Mouse (Mus musculus) hindbrain, embryonic 11.5 days (tissue): ENCODE data around the gene Gpr161. TPM values are rescaled to one million over a fixed set of nuclear protein-coding genes. Genes with fewer than 3 reads are reported as not detected.
"Not testable (repeated sequence)": the region's sequence is repeated elsewhere in the genome, so short reads cannot be mapped to it uniquely, and the experiment has no call there.

Experiments
- ATAC-seq: fragments of 200-750 bp; cut with Nextera tagmentation; 2 replicates; pipeline ENCODE4 v1.8.0; 2017; ENCODE audit warnings: mild to moderate bottlenecking, moderate TSS enrichment, moderate library complexity; ENCODE audit not compliant: low FRiP score
- DNase-seq: peaks from one replicate; pipeline ENCODE4 v3.0.0-alpha.2; 2015; ENCODE audit warnings: low spot score
- H3K27ac ChIP-seq: fragments of 300-500 bp; sonication (generic); 2 replicates; pipeline ENCODE4 v1.5.1; 2014; ENCODE audit warnings: mild to moderate bottlenecking, low read depth, low read length
- H3K27me3 ChIP-seq: fragments of 300-500 bp; sonication (generic); 2 replicates; pipeline ENCODE4 v1.6.1; 2014; ENCODE audit warnings: mild to moderate bottlenecking, low read length, moderate library complexity, mixed read lengths; ENCODE audit not compliant: control insufficient read depth, insufficient read depth
- H3K36me3 ChIP-seq: fragments of 300-500 bp; sonication (generic); 2 replicates; pipeline ENCODE4 v1.6.1; 2014; ENCODE audit warnings: mild to moderate bottlenecking, low read length, moderate library complexity, mixed read lengths; ENCODE audit not compliant: control insufficient read depth, insufficient read depth
- H3K4me1 ChIP-seq: fragments of 300-500 bp; sonication (generic); replicated peaks from 2 replicates; pipeline ENCODE4 v1.6.1; 2014; ENCODE audit warnings: low read length, mixed read lengths; ENCODE audit not compliant: control insufficient read depth, insufficient read depth
- H3K4me2 ChIP-seq: fragments of 300-500 bp; sonication (generic); replicated peaks from 2 replicates; pipeline ENCODE4 v1.6.1; 2014; ENCODE audit warnings: mild to moderate bottlenecking, low read depth, low read length
- H3K4me3 ChIP-seq: fragments of 300-500 bp; sonication (generic); 2 replicates; pipeline ENCODE4 v1.5.1; 2014; ENCODE audit warnings: low read depth, low read length
- H3K9ac ChIP-seq: fragments of 300-500 bp; sonication (generic); 2 replicates; pipeline ENCODE4 v1.6.1; 2014; ENCODE audit warnings: low read depth, low read length
- H3K9me3 ChIP-seq: fragments of 300-500 bp; sonication (generic); 2 replicates; pipeline ENCODE4 v1.6.1; 2016; ENCODE audit warnings: low read length; ENCODE audit not compliant: control insufficient read depth
- WGBS: fragments of 180-500 bp; shearing (Covaris S2); extraction: QIAGEN DNeasy Blood & Tissue Kit; methylation state at CpG from one replicate; pipeline ENCODE4 v1.1.7; 2014; 5-methylcytosine and 5-hydroxymethylcytosine counted together
- polyA plus RNA-seq: library from polyadenylated mRNA; unstranded; fragments of >200 nt; fragmentation: Nextera tagmentation; extraction: Ambion mirVana; gene quantifications from 2 replicates; pipeline ENCODE4 v1.2.1, GENCODE M21; 2014

Gene Gpr161
- polyA plus RNA-seq, 1 experiment from 2014 or later, result 3.3 TPM

- no peak overlapping the region for H3K9ac ChIP-seq
- 0 out of 2 replicates have a peak, but pooled peaks cover 4% of the 10 kb centered on the region for H3K36me3 ChIP-seq
- 96% methylated on average over 7 of the region's 7 CpGs for WGBS
- H3K4me3 ChIP-seq, result no peak overlapping the region
- H3K27me3 ChIP-seq, result no peaks in the 10 kb centered on the region
- ATAC-seq, result no peak
- H3K27ac ChIP-seq, result no peak overlapping the region
- no peaks in the 10 kb centered on the region for H3K9me3 ChIP-seq
- no peaks in the 10 kb centered on the region for H3K4me1 ChIP-seq
- DNase-seq, result no peak
- H3K4me2 ChIP-seq, result no peak overlapping the region
Observed at GRCm38 (mm10) chr1:165321891-165322290, 26.3 kb downstream of the Gpr161 start.

- H3K4me2 ChIP-seq, result no peak overlapping the region
- no peak for ATAC-seq
- 90% methylated on average over 7 of the region's 7 CpGs for WGBS
- H3K36me3 ChIP-seq, result 0 out of 2 replicates have a peak, but pooled peaks cover 4% of the 10 kb centered on the region
- H3K27me3 ChIP-seq, result no peaks in the 10 kb centered on the region
- no peak overlapping the region for H3K4me3 ChIP-seq
- no peak overlapping the region for H3K27ac ChIP-seq
- H3K9ac ChIP-seq, result no peak overlapping the region
- DNase-seq, result no peak
- H3K9me3 ChIP-seq, result no peaks in the 10 kb centered on the region
- no peaks in the 10 kb centered on the region for H3K4me1 ChIP-seq
Observed at GRCm38 (mm10) chr1:165322934-165323333, 27.3 kb downstream of the Gpr161 start.

- Histone ChIP-seq H3K4me2 (no peak overlapping the region), H3K4me1 (no peaks in the 10 kb centered on the region), H3K36me3 (no peaks in the 10 kb centered on the region), H3K27me3 (no peaks in the 10 kb centered on the region), H3K27ac (no peak overlapping the region), H3K4me3 (no peak overlapping the region), H3K9me3 (no peaks in the 10 kb centered on the region), H3K9ac (no peak overlapping the region)
- 81% methylated on average over 2 of the region's 2 CpGs for WGBS
- DNase-seq (no peak), ATAC-seq (no peak)
Observed at GRCm38 (mm10) chr1:165327370-165327769, 31.8 kb downstream of the Gpr161 start.

DNA sequence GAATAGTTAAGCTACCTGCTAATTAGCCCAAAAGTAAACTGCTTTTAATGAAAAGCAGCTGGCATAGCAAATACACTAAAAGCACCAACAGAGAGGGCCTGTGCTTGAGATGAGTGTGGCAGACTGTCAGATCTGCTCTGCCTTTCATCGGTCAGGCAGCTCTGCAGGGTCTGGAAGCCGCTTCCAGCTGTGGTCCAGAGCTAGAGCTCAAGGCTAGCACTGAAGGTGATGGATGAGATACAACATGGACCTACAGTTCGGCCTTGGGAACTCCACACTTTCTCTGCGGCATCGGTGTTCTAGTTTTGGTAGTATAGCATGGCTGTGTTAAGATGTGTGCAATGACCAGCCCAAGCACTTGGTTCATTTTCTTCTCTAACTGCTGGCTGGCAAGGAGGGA lies 32.2 kb downstream of the Gpr161 start:
- no peaks in the 10 kb centered on the region for H3K36me3 ChIP-seq
- H3K9me3 ChIP-seq, result no peaks in the 10 kb centered on the region
- no peak overlapping the region for H3K9ac ChIP-seq
- no peak for ATAC-seq
- no peaks in the 10 kb centered on the region for H3K4me1 ChIP-seq
- no peak overlapping the region for H3K4me2 ChIP-seq
- 74% methylated on average over 5 of the region's 5 CpGs for WGBS
- no peak for DNase-seq
- H3K27me3 ChIP-seq, result no peaks in the 10 kb centered on the region
- H3K4me3 ChIP-seq, result no peak overlapping the region
- H3K27ac ChIP-seq, result no peak overlapping the region

DNA sequence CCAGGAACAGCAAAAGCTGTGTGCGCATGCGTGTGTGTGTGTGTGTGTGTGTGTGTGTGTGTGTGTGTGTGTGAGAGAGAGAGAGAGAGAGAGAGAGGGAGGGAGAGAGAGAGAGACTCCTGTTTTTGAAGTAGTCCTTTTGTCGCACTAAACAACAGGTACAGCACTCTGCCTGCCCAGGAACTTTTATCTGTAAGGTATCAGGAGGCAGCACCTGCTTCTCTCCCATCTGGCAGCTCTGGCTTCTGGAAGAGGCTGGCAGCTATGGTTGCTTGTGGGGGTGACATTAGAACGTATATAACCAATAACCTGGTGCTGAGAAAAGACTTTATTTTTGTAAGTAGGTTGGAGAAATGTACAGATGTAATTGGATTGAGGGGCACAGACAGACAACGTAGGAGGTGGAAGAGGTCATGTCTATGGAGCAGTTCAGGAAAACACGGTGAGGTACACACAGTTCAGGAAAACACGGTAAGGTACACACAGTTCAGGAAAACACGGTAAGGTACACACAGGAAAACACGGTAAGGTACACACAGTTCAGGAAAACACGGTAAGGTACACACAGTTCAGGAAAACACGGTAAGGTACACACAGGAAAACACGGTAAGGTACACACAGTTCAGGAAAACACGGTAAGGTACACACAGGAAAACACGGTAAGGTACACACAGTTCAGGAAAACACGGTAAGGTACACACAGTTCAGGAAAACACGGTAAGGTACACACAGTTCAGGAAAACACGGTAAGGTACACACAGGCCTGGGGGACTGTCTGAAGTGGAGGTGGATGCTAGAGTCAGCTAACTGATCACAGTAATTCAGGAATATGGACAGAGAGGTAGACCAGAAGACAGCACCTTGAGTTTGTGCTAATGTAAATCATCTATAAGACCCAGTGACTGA lies 33.0 kb downstream of the Gpr161 start:
- H3K27ac ChIP-seq, H3K36me3 ChIP-seq, H3K9ac ChIP-seq, H3K4me3 ChIP-seq, H3K4me2 ChIP-seq, H3K4me1 ChIP-seq, H3K9me3 ChIP-seq, DNase-seq, H3K27me3 ChIP-seq, ATAC-seq: not testable (repeated sequence)
- 94% methylated on average over 17 of the region's 17 CpGs for WGBS

- H3K4me1 ChIP-seq, result no peaks in the 10 kb centered on the region
- H3K4me2 ChIP-seq, result no peak overlapping the region
- H3K9ac ChIP-seq, result no peak overlapping the region
- DNase-seq (no peak), ATAC-seq (no peak)
- H3K27ac ChIP-seq, result no peak overlapping the region
- no peaks in the 10 kb centered on the region for H3K27me3 ChIP-seq
- H3K4me3 ChIP-seq, result no peak overlapping the region
- no peaks in the 10 kb centered on the region for H3K36me3 ChIP-seq
- no peaks in the 10 kb centered on the region for H3K9me3 ChIP-seq
Observed at GRCm38 (mm10) chr1:165330859-165331258, 35.3 kb downstream of the Gpr161 start.

DNA sequence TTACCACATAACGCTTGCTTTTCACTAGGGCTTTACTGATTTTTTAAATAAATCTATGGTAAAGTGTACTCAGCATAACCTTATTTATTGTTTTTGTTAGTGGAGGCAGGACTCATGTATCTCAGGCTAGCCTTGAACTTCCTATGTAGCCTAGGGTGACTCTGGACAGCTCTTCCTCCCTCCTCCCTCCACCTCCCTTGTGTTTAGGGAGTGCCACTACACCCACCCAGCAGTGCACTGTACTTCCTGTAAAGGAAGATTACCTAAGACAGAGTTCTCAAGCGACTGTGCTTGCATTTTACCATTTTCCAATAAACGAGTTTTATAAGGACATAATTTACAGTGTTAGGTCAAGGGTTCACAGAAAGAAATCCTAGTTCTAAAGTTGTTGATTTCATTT lies 37.2 kb downstream of the Gpr161 start:
- Histone ChIP-seq H3K9me3 (no peaks in the 10 kb centered on the region), H3K4me1 (no peaks in the 10 kb centered on the region), H3K4me2 (no peak overlapping the region), H3K27ac (no peak overlapping the region), H3K9ac (no peak overlapping the region), H3K36me3 (no peaks in the 10 kb centered on the region), H3K4me3 (no peak overlapping the region), H3K27me3 (no peaks in the 10 kb centered on the region)
- ATAC-seq (no peak), DNase-seq (no peak)
- 86% methylated on average over 3 of the region's 3 CpGs for WGBS

DNA sequence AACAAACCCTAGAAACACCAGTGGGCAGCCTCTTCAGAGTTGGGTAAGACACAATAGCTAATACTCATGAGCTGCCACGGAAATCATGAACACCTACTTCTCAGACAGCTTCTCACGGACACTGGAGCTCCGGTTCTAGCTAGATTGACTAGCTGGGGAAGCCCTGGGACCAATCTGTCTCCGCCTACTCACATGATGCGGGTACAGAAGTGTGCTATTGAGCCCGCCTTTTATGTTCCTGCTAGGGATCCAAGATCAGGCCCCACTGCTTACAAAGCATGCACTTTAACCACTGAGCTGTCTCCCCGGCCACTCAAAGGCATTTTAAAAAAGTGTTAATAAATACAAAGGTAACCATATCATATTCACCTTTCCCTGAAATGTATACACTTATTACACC lies 46.5 kb downstream of the Gpr161 start:
- Histone ChIP-seq H3K9ac (no peak overlapping the region), H3K4me3 (no peak overlapping the region), H3K4me1 (no peaks in the 10 kb centered on the region), H3K9me3 (no peaks in the 10 kb centered on the region), H3K36me3 (no peaks in the 10 kb centered on the region), H3K4me2 (no peak overlapping the region), H3K27ac (no peak overlapping the region), H3K27me3 (no peaks in the 10 kb centered on the region)
- no peak for DNase-seq
- WGBS, result 69% methylated on average over 7 of the region's 7 CpGs
- ATAC-seq, result no peak

- Histone ChIP-seq H3K4me3 (no peak overlapping the region), H3K4me1 (no peaks in the 10 kb centered on the region), H3K4me2 (no peak overlapping the region), H3K9me3 (no peaks in the 10 kb centered on the region), H3K27me3 (no peaks in the 10 kb centered on the region), H3K27ac (no peak overlapping the region), H3K9ac (no peak overlapping the region), H3K36me3 (no peaks in the 10 kb centered on the region)
- WGBS, result 70% methylated on average over 4 of the region's 4 CpGs
- no peak for ATAC-seq
- DNase-seq, result no peak
Observed at GRCm38 (mm10) chr1:165344453-165344852, 48.9 kb downstream of the Gpr161 start.
